Mouse (Mus musculus) testis, postnatal 14 days (tissue): ENCODE data around the gene Itch.
"Not testable (repeated sequence)": the region's sequence is repeated elsewhere in the genome, so short reads cannot be mapped to it uniquely, and the experiment has no call there.

Source experiments
- DNase-seq: peaks from one replicate; pipeline ENCODE4 v3.0.0; 2021; ENCODE audit warnings: low spot score

The Itch gene

GRCm38 (mm10) chr2:155149296-155149695, 16.0 kb downstream of the Itch start:
- DNase-seq: not testable (repeated sequence)

DNA sequence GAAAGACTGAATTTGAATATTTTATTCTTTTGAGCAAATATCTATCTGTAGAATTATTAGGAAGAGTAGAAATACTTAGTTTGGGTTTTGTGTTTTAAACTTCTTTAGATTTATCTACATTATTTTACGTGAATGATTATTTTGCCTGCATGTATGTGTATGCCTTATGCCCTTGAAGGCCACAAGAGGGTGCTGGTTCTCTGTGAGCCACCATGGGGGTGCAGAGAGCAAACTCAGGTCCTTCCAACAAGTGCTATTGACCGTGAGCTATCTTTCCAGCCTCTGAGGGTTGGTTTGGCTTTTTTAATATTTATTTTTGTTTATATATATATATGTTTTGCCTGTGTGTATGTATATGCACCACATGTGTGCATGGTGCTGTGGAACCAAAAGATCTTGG, 74.1 kb downstream of the Itch start:
- DNase-seq: no peak

- no peak for DNase-seq
Observed at GRCm38 (mm10) chr2:155223145-155223544, 89.8 kb downstream of the Itch start.

GRCm38 (mm10) chr2:155224721-155225120, 91.4 kb downstream of the Itch start:
- no peak for DNase-seq

- DNase-seq: no peak
Observed at GRCm38 (mm10) chr2:155235746-155236361, 102.5 kb downstream of the Itch start.

- DNase-seq: peak; percentile 98
Observed at GRCm38 (mm10) chr2:155236362-155236992, 103.2 kb downstream of the Itch start, which contains the start of gene Dynlrb1. Gene Dynlrb1, plus strand, starts transcription at chr2:155236533.

DNA sequence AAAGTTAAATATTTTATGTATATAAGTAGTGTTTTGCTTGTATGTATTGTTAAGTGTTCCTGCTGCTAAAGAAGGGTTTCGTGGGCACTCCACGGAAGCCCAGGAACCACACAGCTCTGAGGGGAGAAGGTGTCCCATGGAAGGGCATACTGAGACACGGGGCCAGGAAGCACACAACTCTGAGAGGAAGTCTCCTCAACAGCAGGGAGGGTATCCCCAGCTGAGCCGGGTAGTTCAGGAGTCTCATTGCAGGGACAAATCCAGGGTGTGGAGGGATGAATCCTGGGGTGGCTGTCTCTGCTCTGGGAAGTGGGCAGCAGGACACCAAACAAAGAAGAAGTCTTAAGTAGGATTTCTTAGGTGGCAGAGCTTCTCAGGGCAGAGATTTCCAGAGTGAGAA, 104.0 kb downstream of the Itch start:
- DNase-seq: no peak

DNA sequence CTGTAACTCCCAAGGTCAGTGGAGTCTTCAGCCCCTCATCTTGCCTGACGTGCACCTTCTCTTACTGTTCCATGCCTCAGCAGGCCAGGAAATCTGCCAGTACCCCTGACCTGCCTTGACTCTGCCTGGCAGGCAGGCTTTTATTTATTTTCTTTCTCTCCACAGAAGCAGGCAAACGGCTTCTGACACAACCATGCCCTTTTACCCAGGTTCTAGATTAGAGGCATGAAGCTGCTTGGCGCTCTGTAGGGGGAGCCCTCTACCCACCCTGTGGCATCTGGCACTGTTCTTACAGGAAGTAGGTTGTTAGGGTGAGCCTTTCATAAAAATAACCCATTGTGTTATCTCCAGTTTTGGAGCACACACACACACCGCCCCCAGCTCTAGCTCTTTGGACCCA, 107.6 kb downstream of the Itch start:
- no peak for DNase-seq

- no peak for DNase-seq
Observed at GRCm38 (mm10) chr2:155242296-155242855, 109.1 kb downstream of the Itch start.

- no peak for DNase-seq
Observed at GRCm38 (mm10) chr2:155246231-155246630, 112.9 kb downstream of the Itch start.

DNA sequence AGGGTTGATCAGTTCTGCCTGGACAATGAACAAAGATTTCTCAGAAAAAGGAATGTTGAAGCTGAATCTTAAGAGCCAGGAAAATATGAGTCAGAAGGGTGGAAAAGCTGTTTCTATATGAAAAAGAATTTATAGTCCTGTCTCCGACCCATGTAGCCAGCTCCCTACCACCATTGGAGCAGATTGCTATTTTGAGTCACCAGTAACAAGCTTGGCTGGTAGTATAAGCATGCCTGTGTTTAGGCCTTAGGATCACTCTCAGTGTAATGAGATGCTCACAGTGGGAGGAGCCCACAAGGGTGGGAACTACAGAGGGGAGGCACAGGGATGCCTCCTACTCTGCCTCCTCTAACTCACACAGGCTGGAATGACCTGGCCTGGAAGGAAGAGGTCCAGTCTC, 114.9 kb downstream of the Itch start:
- no peak for DNase-seq

- DNase-seq: no peak
Observed at GRCm38 (mm10) chr2:155248718-155249117, 115.4 kb downstream of the Itch start.

- DNase-seq: no peak
Observed at GRCm38 (mm10) chr2:155249588-155249987, 116.3 kb downstream of the Itch start.

DNA sequence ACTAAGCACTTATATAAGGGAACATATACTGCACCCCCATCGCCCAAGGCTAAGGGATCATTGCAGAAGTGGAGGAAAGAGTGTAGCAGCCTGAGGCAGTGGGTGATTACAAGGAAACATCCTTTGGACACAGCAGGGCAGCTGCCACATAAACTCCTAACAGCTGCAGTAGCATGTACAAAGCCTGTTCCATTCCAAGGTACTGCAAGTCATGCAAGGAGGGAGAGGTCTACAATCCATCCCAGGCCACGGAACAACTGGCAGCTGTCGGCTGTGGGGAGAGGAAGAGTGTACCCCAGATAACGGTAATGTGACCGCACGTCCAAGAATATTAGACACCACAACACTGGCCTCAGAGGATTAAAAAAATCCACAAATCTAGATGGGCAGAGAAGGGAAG, 132.2 kb downstream of the Itch start:
- DNase-seq: no peak

GRCm38 (mm10) chr2:155266896-155267295, 133.6 kb downstream of the Itch start:
- no peak for DNase-seq

DNA sequence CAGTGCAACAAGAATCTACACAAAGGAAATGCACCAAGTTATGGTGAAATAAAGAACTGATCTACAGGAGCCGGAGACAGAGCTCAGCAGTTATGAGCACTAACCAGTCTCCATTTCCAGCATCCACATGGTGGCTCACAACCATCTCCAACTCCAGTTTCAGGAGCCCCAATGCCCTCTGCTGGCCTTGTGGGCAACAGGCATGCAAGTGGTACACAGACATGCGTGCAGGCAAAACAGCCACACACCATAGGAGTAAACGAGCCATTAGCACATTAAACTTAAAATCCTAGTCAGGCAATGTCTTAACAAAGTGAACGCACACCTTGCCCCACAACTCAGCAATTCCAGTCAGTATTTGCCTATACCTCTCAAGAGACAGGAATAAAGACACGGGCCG, 138.6 kb downstream of the Itch start:
- DNase-seq: no peak

GRCm38 (mm10) chr2:155272396-155273170, 139.3 kb downstream of the Itch start:
- DNase-seq: no peak

DNA sequence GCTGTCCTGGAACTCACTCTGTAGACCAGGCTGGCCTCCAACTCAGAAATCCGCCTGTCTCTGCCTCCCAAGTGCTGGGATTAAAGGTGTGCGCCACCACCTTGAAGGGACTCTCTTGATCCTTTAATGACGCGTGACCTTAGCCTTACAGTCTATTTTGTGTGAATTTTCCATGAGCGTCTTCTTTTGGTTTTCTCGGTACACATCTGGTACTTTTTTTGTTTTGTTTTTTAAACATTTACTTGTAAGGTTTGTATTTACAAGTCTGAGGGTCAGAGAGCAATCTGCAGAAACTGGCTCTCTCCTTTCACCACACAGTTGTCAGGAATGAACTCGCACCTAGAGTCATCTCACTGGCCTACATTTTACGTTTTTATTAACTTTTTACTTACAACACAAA, 140.3 kb downstream of the Itch start:
- no peak for DNase-seq

GRCm38 (mm10) chr2:155276195-155276594, 142.9 kb downstream of the Itch start, which contains the start of gene Map1lc3a:
Gene Map1lc3a, plus strand, starts transcription at chr2:155276297.
- DNase-seq: peak; percentile 96
